In genomic region chr17:29841781-29842690, GRCm38 (mm10) we compare ENCODE assay signal across 8 mouse cellular contexts.
DNase-seq lines count a peak whose midpoint lies in the region; ATAC-seq and TF ChIP-seq lines count a peak whose summit lies in the region.

No protein-coding gene starts in this region.

- no peak for TF ChIP-seq EP300 in MEL (IDR thresholded peaks at IDR 0.05; ENCODE audit: low read depth in 1 of 2, low read length in 2 of 2)
- no peak for TF ChIP-seq EP300 in heart, adult 2 months (IDR thresholded peaks at IDR 0.05; ENCODE audit: insufficient read depth, low read depth, low read length)
- no peak for TF ChIP-seq EP300 in lung, postnatal 0 days (IDR thresholded peaks at IDR 0.05)

- no peaks in the 10 kb centered on the region for H3K79me2 ChIP-seq in MEL (ENCODE audit: control insufficient read depth, insufficient read depth, low read length, poor library complexity)
- H3K79me2 ChIP-seq in heart, adult 2 months (replicated peaks; ENCODE audit: control insufficient read depth, insufficient read depth, low read length), result no peaks in the 10 kb centered on the region

- H3K36me3 ChIP-seq in MEL (ENCODE audit: control insufficient read depth in 1 of 2, insufficient read depth in 2 of 2, low read length in 2 of 2), result no peaks in the 10 kb centered on the region; a peak in 1 of 4 replicates
- H3K36me3 ChIP-seq in heart, adult 2 months (ENCODE audit: control insufficient read depth, insufficient read depth, low read length), result no peaks in the 10 kb centered on the region
- no peaks in the 10 kb centered on the region for H3K36me3 ChIP-seq in lung, postnatal 0 days (ENCODE audit: insufficient read depth, low read length)

- peak overlapping the region; percentile 79 for H3K4me2 ChIP-seq in lung, postnatal 0 days (replicated peaks; ENCODE audit: low read depth, low read length)

- peaks cover 0 to 4% of the 10 kb centered on the region in 2 experiments; a peak in 2 of 4 replicates for H3K4me1 ChIP-seq in MEL (ENCODE audit: control insufficient read depth in 1 of 2, insufficient read depth in 2 of 2, low read length in 2 of 2)
- H3K4me1 ChIP-seq in heart, adult 2 months (ENCODE audit: control insufficient read depth, insufficient read depth, low read length), result no peaks in the 10 kb centered on the region
- peaks cover 4% of the 10 kb centered on the region; the same call in 1 of the 2 replicates for H3K4me1 ChIP-seq in lung, postnatal 0 days (ENCODE audit: insufficient read depth, low read depth, low read length)

- TF ChIP-seq CTCF in MEL (IDR thresholded peaks at IDR 0.05 in 2 of 3, conservative IDR thresholded peaks at IDR 0.05 in 1 of 3; ENCODE audit: control insufficient read depth in 1 of 3, insufficient read depth in 1 of 3, low read depth in 2 of 3, low read length in 3 of 3, poor library complexity in 1 of 3, severe bottlenecking in 1 of 3), result no peak
- TF ChIP-seq CTCF in heart, adult 2 months (IDR thresholded peaks at IDR 0.05), result 0 out of 2 replicates have a peak, but pooled peaks have one; percentile 3
- TF ChIP-seq CTCF in lung, postnatal 0 days (IDR thresholded peaks at IDR 0.05), result 0 out of 2 replicates have a peak, but pooled peaks have one; percentile 8

- peak; percentile 89 for ATAC-seq in common myeloid progenitor, adult 5-6 weeks (replicated peaks; ENCODE audit: low read depth, poor library complexity, severe bottlenecking)
- peak; percentile 72 for ATAC-seq in lung, postnatal 0 days

- peak overlapping the region; percentile 11; the same call in 1 of the 2 replicates for H3K27ac ChIP-seq in MEL (ENCODE audit: control insufficient read depth, low read depth, low read length)
- H3K27ac ChIP-seq in heart, adult 2 months, result peak overlapping the region; percentile 15
- H3K27ac ChIP-seq in lung, postnatal 0 days (ENCODE audit: low read length), result no peak overlapping the region

- H3K27me3 ChIP-seq in MEL (ENCODE audit: control insufficient read depth in 1 of 2, insufficient read depth in 2 of 2, low read length in 2 of 2), result no peaks in the 10 kb centered on the region
- no peaks in the 10 kb centered on the region for H3K27me3 ChIP-seq in heart, adult 2 months (ENCODE audit: control insufficient read depth, insufficient read depth, low read length)
- no peaks in the 10 kb centered on the region for H3K27me3 ChIP-seq in lung, postnatal 0 days (replicated peaks; ENCODE audit: insufficient read depth, low read length)

- no peak for TF ChIP-seq RAD21 in MEL (IDR thresholded peaks at IDR 0.05; ENCODE audit: low read depth, low read length)

- 11% methylated on average over 46 of the region's 46 CpGs for WGBS in heart, adult 2 months
- WGBS in lung, postnatal 0 days, result 8% methylated on average over 43 of the region's 46 CpGs

- intact Hi-C loops in heart, adult 2 months (cut with DNase I), result loop anchor here (2.0 kb wide), 1 partner anchor 15 kb away; no protein-coding TSS in a partner anchor

- no peaks in the 10 kb centered on the region for H3K9me3 ChIP-seq in MEL (replicated peaks; ENCODE audit: insufficient read depth, low read length)
- no peaks in the 10 kb centered on the region for H3K9me3 ChIP-seq in lung, postnatal 0 days (ENCODE audit: low read length)

- peak; percentile 96 for DNase-seq in MEL (ENCODE audit: low read depth, low spot score)
- peak; percentile 53 to 54 for DNase-seq in heart, adult 2 months
- peak; percentile 33 to 42 for DNase-seq in kidney, adult 8-10 months
- DNase-seq in lung, postnatal 0 days (ENCODE audit: low spot score), result peak; percentile 88
- peak; percentile 41 for DNase-seq in ovary, postnatal 36 days (ENCODE audit: low spot score)
- no peak for DNase-seq in right cerebral cortex, postnatal 14 days
- no peak for DNase-seq in left cerebral cortex, adult 18-20 months (ENCODE audit: low spot score in 2 of 2)

- H3K4me3 ChIP-seq in MEL (ENCODE audit: control insufficient read depth in 1 of 2, insufficient read depth in 1 of 2, low read depth in 2 of 2, low read length in 2 of 2), result peak overlapping the region; percentile 83 to 92
- H3K4me3 ChIP-seq in heart, adult 2 months, result peak overlapping the region; percentile 41
- H3K4me3 ChIP-seq in lung, postnatal 0 days (ENCODE audit: low read depth, low read length), result peak overlapping the region; percentile 38

- peak overlapping the region; percentile 73 for H3K9ac ChIP-seq in MEL (ENCODE audit: control insufficient read depth, low read depth, low read length, poor library complexity, severe bottlenecking)
- peak overlapping the region; percentile 73 for H3K9ac ChIP-seq in heart, adult 2 months (ENCODE audit: low read depth, low read length)
- H3K9ac ChIP-seq in lung, postnatal 0 days (replicated peaks; ENCODE audit: low read depth), result 0 out of 2 replicates have a peak overlapping the region, but pooled peaks have one; percentile 9

- peak; percentile 51 to 59; a peak in 3 of 4 replicates for TF ChIP-seq POLR2A in MEL (IDR thresholded peaks at IDR 0.05; ENCODE audit: control insufficient read depth in 1 of 2, insufficient read depth in 1 of 2, low read depth in 1 of 2, low read length in 2 of 2, poor library complexity in 1 of 2)
- TF ChIP-seq POLR2A in heart, adult 2 months (IDR thresholded peaks at IDR 0.05; ENCODE audit: insufficient read depth, low read depth, low read length), result no peak

TF ChIP-seq in MEL, 35 proteins besides CTCF, POLR2A, EP300 and RAD21:
- TF ChIP-seq ZKSCAN1 (IDR thresholded peaks at IDR 0.05; ENCODE audit: low read depth, low read length) (no peak), POLR2AphosphoS5 (IDR thresholded peaks at IDR 0.05; ENCODE audit: borderline replicate concordance, low read depth, low read length) (no peak), CHD1 (IDR thresholded peaks at IDR 0.05; ENCODE audit: low read depth, low read length) (no peak), MXI1 (IDR thresholded peaks at IDR 0.05; ENCODE audit: low read depth, low read length) (peak; percentile 68), USF2 (IDR thresholded peaks at IDR 0.05; ENCODE audit: borderline replicate concordance in 1 of 2, insufficient read depth in 1 of 2, low read depth in 1 of 2, low read length in 2 of 2) (no peak), E2F4 (IDR thresholded peaks at IDR 0.05; ENCODE audit: borderline replicate concordance, low read depth, low read length) (no peak), GATA1 (IDR thresholded peaks at IDR 0.05; ENCODE audit: low read depth, low read length) (no peak), HCFC1 (IDR thresholded peaks at IDR 0.05; ENCODE audit: low read depth, low read length) (no peak), MEF2A (IDR thresholded peaks at IDR 0.05; ENCODE audit: extremely low read depth, insufficient replicate concordance, low read depth, low read length, poor library complexity, severe bottlenecking) (no peak), ETS1 (IDR thresholded peaks at IDR 0.05; ENCODE audit: low read depth, low read length) (no peak), NELFE (IDR thresholded peaks at IDR 0.05; ENCODE audit: low read depth, low read length) (peak; percentile 56), NRF1 (IDR thresholded peaks at IDR 0.05; ENCODE audit: insufficient read depth, low read depth, low read length, poor library complexity, severe bottlenecking) (peak; percentile 41; the same call in 1 of the 2 replicates), MYB (IDR thresholded peaks at IDR 0.05; ENCODE audit: low read depth, low read length) (no peak), USF1 (IDR thresholded peaks at IDR 0.05; ENCODE audit: low read depth, low read length) (0 out of 2 replicates have a peak, but pooled peaks have one; percentile 24), UBTF (IDR thresholded peaks at IDR 0.05; ENCODE audit: borderline replicate concordance, insufficient read depth, low read depth, low read length) (no peak), TCF12 (IDR thresholded peaks at IDR 0.05; ENCODE audit: low read depth, low read length) (peak; percentile 30; the same call in 1 of the 2 replicates), POLR2AphosphoS2 (IDR thresholded peaks at IDR 0.05; ENCODE audit: low read length) (peak; percentile 70; the same call in 1 of the 2 replicates), TBP (IDR thresholded peaks at IDR 0.05; ENCODE audit: low read depth, low read length) (no peak), JUND (IDR thresholded peaks at IDR 0.05; ENCODE audit: low read depth, low read length) (no peak), SMC3 (IDR thresholded peaks at IDR 0.05; ENCODE audit: low read depth, low read length) (no peak), GABPA (IDR thresholded peaks at IDR 0.05; ENCODE audit: low read depth, low read length) (no peak), MAZ (IDR thresholded peaks at IDR 0.05; ENCODE audit: low read depth, low read length) (peak; percentile 26; the same call in 1 of the 2 replicates), RCOR1 (IDR thresholded peaks at IDR 0.05; ENCODE audit: low read depth, low read length) (no peak), KAT2A (conservative IDR thresholded peaks at IDR 0.05; ENCODE audit: low read depth, low read length) (no peak), SIN3A (IDR thresholded peaks at IDR 0.05; ENCODE audit: low read length) (peak; percentile 59), TAL1 (IDR thresholded peaks at IDR 0.05; ENCODE audit: low read length) (no peak), MYC (IDR thresholded peaks at IDR 0.05; ENCODE audit: low read depth, low read length) (no peak), BHLHE40 (IDR thresholded peaks at IDR 0.05; ENCODE audit: borderline replicate concordance, low read depth, low read length) (no peak), ELF1 (IDR thresholded peaks at IDR 0.05; ENCODE audit: low read depth, low read length) (peak; percentile 94), MAFK (IDR thresholded peaks at IDR 0.05; ENCODE audit: borderline replicate concordance, low read depth, low read length) (no peak), ZC3H11A (IDR thresholded peaks at IDR 0.05; ENCODE audit: low read depth, low read length) (no peak), ZNF384 (IDR thresholded peaks at IDR 0.05; ENCODE audit: low read depth, low read length) (peak; percentile 74), ZMIZ1 (IDR thresholded peaks at IDR 0.05; ENCODE audit: low read depth, low read length) (peak; percentile 65; the same call in 1 of the 2 replicates), CHD2 (IDR thresholded peaks at IDR 0.05; ENCODE audit: low read length) (no peak), MAX (IDR thresholded peaks at IDR 0.05; ENCODE audit: low read length) (peak; percentile 18; the same call in 1 of the 2 replicates)
TF ChIP-seq in MEL: peak in this region for 12.

Comparison
In these comparisons a context has a peak if more than half of its experiments do, and no peak if none do; other contexts are left out.
1. DNase-seq: peak in MEL (single experiment), heart, adult 2 months (2 of 2), kidney, adult 8-10 months (2 of 2), lung, postnatal 0 days (single experiment) and ovary, postnatal 36 days (single experiment); none in right cerebral cortex, postnatal 14 days (single experiment) and left cerebral cortex, adult 18-20 months (0 of 2).
2. H3K9ac ChIP-seq: peak in every context shown above with its lines; median percentile 73 in MEL; 73 in heart, adult 2 months; 9 in lung, postnatal 0 days.
3. CTCF ChIP-seq: peak in heart, adult 2 months (single experiment) and lung, postnatal 0 days (single experiment); none in MEL (0 of 3).
4. Peak in every context shown above with its lines, with median percentiles within 50 percentile points of each other: H3K4me3 ChIP-seq.